Mouse (Mus musculus) C2C12 (cell line): ENCODE measurements around the gene Gm813.

ENCODE experiments used
- CTCF ChIP-seq: IDR thresholded peaks from one replicate; pipeline ENCODE4 v1.5.1; 2011; ENCODE audit not compliant: control insufficient read depth, insufficient read depth, insufficient read length
- FOSL1 ChIP-seq: IDR thresholded peaks from one replicate; pipeline ENCODE4 v1.8.0; 2011; ENCODE audit warnings: mild to moderate bottlenecking, low read length; ENCODE audit not compliant: poor library complexity, insufficient read depth, severe bottlenecking
- MAX ChIP-seq: IDR thresholded peaks from one replicate; pipeline ENCODE4 v1.6.1; 2011; ENCODE audit warnings: mild to moderate bottlenecking, control low read depth
- MYOG ChIP-seq: IDR thresholded peaks from one replicate; pipeline ENCODE4 v1.6.1; 2011; ENCODE audit not compliant: control insufficient read depth, insufficient read length; ENCODE audit errors: extremely low read depth
- USF1 ChIP-seq: IDR thresholded peaks from one replicate; pipeline ENCODE4 v1.6.1; 2011; ENCODE audit warnings: low read depth, mild to moderate bottlenecking, control low read depth, moderate library complexity

DNA sequence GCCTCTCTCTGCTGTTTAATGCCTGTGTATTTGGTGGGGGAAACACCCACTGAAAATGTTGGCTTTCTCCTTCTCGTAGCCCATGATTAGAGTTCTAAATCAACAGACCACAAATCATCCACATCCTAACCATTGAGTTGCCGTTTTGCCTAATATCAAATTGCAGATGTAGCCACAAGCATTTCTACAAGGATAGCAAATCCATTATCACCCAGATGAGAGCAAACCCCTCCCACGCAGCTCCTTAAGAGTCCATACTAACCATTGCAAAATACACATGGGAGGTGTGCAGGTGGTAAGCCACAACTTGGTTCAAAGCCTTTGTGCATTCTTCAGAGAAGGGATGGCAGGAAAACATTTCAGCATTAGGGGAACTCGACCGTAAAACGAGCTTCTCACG lies 21.2 kb upstream of the Gm813 start:
- no peak for TF ChIP-seq MYOG
- TF ChIP-seq CTCF = no peak
- no peak for TF ChIP-seq USF1
- no peak for TF ChIP-seq MAX
- no peak for TF ChIP-seq FOSL1
